Mouse (Mus musculus) heart, embryonic 16.5 days (tissue): ENCODE results near the gene Dpy30. TPM values are rescaled to one million over a fixed set of nuclear protein-coding genes. Genes with fewer than 3 reads are reported as not detected.

Source experiments
- ATAC-seq: fragments of 200-750 bp; cut with Nextera tagmentation; replicated peaks from 2 replicates; pipeline ENCODE4 v1.8.0; 2017; ENCODE audit warnings: moderate number of reproducible peaks; ENCODE audit not compliant: insufficient read depth, low FRiP score; ENCODE audit errors: extremely low read depth
- H3K27ac ChIP-seq: fragments of 300-500 bp; sonication (generic); 2 replicates; pipeline ENCODE4 v1.5.1; 2014; ENCODE audit warnings: mild to moderate bottlenecking, low read length, control low read depth, moderate library complexity
- H3K27me3 ChIP-seq: fragments of 300-500 bp; sonication (generic); 2 replicates; pipeline ENCODE4 v1.6.1; 2014; ENCODE audit warnings: low read length, mixed read lengths; ENCODE audit not compliant: control insufficient read depth, insufficient read depth
- H3K36me3 ChIP-seq: fragments of 300-500 bp; sonication (generic); 2 replicates; pipeline ENCODE4 v1.6.1; 2014; ENCODE audit not compliant: control insufficient read depth, insufficient read depth
- H3K4me1 ChIP-seq: fragments of 300-500 bp; sonication (generic); 2 replicates; pipeline ENCODE4 v1.6.1; 2014; ENCODE audit warnings: low read length, mixed read lengths; ENCODE audit not compliant: control insufficient read depth, insufficient read depth
- H3K4me2 ChIP-seq: fragments of 300-500 bp; sonication (generic); 2 replicates; pipeline ENCODE4 v1.6.1; 2014; ENCODE audit warnings: low read depth, mild to moderate bottlenecking, control low read depth, low read length
- H3K4me3 ChIP-seq: fragments of 300-500 bp; sonication (generic); 2 replicates; pipeline ENCODE4 v1.5.1; 2014; ENCODE audit warnings: mild to moderate bottlenecking, control low read depth, low read length
- H3K9ac ChIP-seq: fragments of 300-500 bp; sonication (generic); 2 replicates; pipeline ENCODE4 v1.6.1; 2014; ENCODE audit warnings: low read length, control low read depth
- H3K9me3 ChIP-seq: fragments of 300-500 bp; sonication (generic); replicated peaks from 2 replicates; pipeline ENCODE4 v1.6.1; 2016; ENCODE audit warnings: low read length; ENCODE audit not compliant: control insufficient read depth
- WGBS: fragments of 180-500 bp; shearing (Covaris S2); extraction: QIAGEN DNeasy Blood & Tissue Kit; methylation state at CpG from one replicate; pipeline ENCODE4 v1.1.7; 2014; 5-methylcytosine and 5-hydroxymethylcytosine counted together
- polyA plus RNA-seq: library from polyadenylated mRNA; unstranded; fragments of >200 nt; fragmentation: Nextera tagmentation; extraction: Ambion mirVana; gene quantifications from 2 replicates; pipeline ENCODE4 v1.2.1, GENCODE M21; 2015

Dpy30 gene
- polyA plus RNA-seq, 1 experiment from 2014 or later: 184 TPM

GRCm38 (mm10) chr17:74270205-74270604 is 53.5 kb downstream of the Dpy30 start:
- Histone ChIP-seq H3K36me3 (no peaks in the 10 kb centered on the region), H3K27ac (no peak overlapping the region), H3K27me3 (no peaks in the 10 kb centered on the region), H3K4me1 (peaks cover 4% of the 10 kb centered on the region), H3K9me3 (0 out of 2 replicates have a peak, but pooled peaks cover 2% of the 10 kb centered on the region), H3K9ac (no peak overlapping the region), H3K4me2 (no peak overlapping the region), H3K4me3 (no peak overlapping the region)
- ATAC-seq: no peak
- 53% methylated on average over 2 of the region's 2 CpGs for WGBS

- H3K9ac ChIP-seq: no peak overlapping the region
- H3K9me3 ChIP-seq: 0 out of 2 replicates have a peak, but pooled peaks cover 2% of the 10 kb centered on the region
- H3K4me3 ChIP-seq: no peak overlapping the region
- 85% methylated on average over 11 of the region's 11 CpGs for WGBS
- H3K36me3 ChIP-seq: no peaks in the 10 kb centered on the region
- no peak overlapping the region for H3K4me2 ChIP-seq
- no peak for ATAC-seq
- peaks cover 15% of the 10 kb centered on the region for H3K4me1 ChIP-seq
- no peaks in the 10 kb centered on the region for H3K27me3 ChIP-seq
- no peak overlapping the region for H3K27ac ChIP-seq
Measured at GRCm38 (mm10) chr17:74267415-74268180, 56.1 kb downstream of the Dpy30 start.

- Histone ChIP-seq H3K4me2 (no peak overlapping the region), H3K9ac (no peak overlapping the region), H3K27me3 (no peaks in the 10 kb centered on the region), H3K9me3 (0 out of 2 replicates have a peak, but pooled peaks cover 2% of the 10 kb centered on the region), H3K27ac (no peak overlapping the region; the same call in 1 of the 2 replicates), H3K36me3 (no peaks in the 10 kb centered on the region), H3K4me1 (peaks cover 19% of the 10 kb centered on the region), H3K4me3 (no peak overlapping the region)
- no peak for ATAC-seq
- 38% methylated on average over 1 of the region's 1 CpGs for WGBS
Measured at GRCm38 (mm10) chr17:74265636-74266035, 58.1 kb downstream of the Dpy30 start.

- peaks cover 18% of the 10 kb centered on the region for H3K4me1 ChIP-seq
- no peaks in the 10 kb centered on the region for H3K27me3 ChIP-seq
- H3K36me3 ChIP-seq: no peaks in the 10 kb centered on the region
- peak overlapping the region; percentile 70 for H3K27ac ChIP-seq
- 19% methylated on average over 5 of the region's 5 CpGs for WGBS
- H3K9me3 ChIP-seq: 0 out of 2 replicates have a peak, but pooled peaks cover 2% of the 10 kb centered on the region
- no peak overlapping the region for H3K4me2 ChIP-seq
- peak overlapping the region; percentile 2; the same call in 1 of the 2 replicates for H3K9ac ChIP-seq
- peak; percentile 59; the same call in 1 of the 2 replicates for ATAC-seq
- H3K4me3 ChIP-seq: no peak overlapping the region
Measured at GRCm38 (mm10) chr17:74265156-74265505, 58.6 kb downstream of the Dpy30 start.

GRCm38 (mm10) chr17:74264333-74265155 is 59.2 kb downstream of the Dpy30 start:
- no peaks in the 10 kb centered on the region for H3K36me3 ChIP-seq
- peak; percentile 55 for ATAC-seq
- no peak overlapping the region for H3K4me3 ChIP-seq
- H3K27ac ChIP-seq: peak overlapping the region; percentile 70
- 0 out of 2 replicates have a peak, but pooled peaks cover 2% of the 10 kb centered on the region for H3K9me3 ChIP-seq
- peak overlapping the region; percentile 10; the same call in 1 of the 2 replicates for H3K4me2 ChIP-seq
- H3K9ac ChIP-seq: peak overlapping the region; percentile 1; the same call in 1 of the 2 replicates
- H3K27me3 ChIP-seq: no peaks in the 10 kb centered on the region
- WGBS: 50% methylated on average over 3 of the region's 3 CpGs
- peaks cover 18% of the 10 kb centered on the region for H3K4me1 ChIP-seq

GRCm38 (mm10) chr17:74262415-74262814 is 61.3 kb downstream of the Dpy30 start:
- Histone ChIP-seq H3K27ac (no peak overlapping the region), H3K4me1 (peaks cover 18% of the 10 kb centered on the region), H3K9me3 (no peaks in the 10 kb centered on the region), H3K27me3 (no peaks in the 10 kb centered on the region), H3K36me3 (peaks cover 2% of the 10 kb centered on the region; the same call in 1 of the 2 replicates), H3K4me3 (no peak overlapping the region), H3K9ac (no peak overlapping the region), H3K4me2 (no peak overlapping the region)
- 86% methylated on average over 3 of the region's 3 CpGs for WGBS
- ATAC-seq: no peak

Other genes starting within 250 kb of the Dpy30 start
- 71.4 and 72.2 TPM in 2 replicates for gene Memo1, start 28.4 kb downstream of the Dpy30 start, polyA plus RNA-seq
- 9.1 and 9.4 TPM in 2 replicates for gene Spast, start 15.0 kb upstream of the Dpy30 start, polyA plus RNA-seq
- gene Slc30a6, start 71.7 kb upstream of the Dpy30 start, polyA plus RNA-seq: 25.9 and 26.7 TPM in 2 replicates
- 0.07 and 0.28 TPM in 2 replicates for gene Nlrc4, start 135.2 kb upstream of the Dpy30 start, polyA plus RNA-seq
- 52.7 and 56.6 TPM in 2 replicates for gene Yipf4, start 165.5 kb upstream of the Dpy30 start, polyA plus RNA-seq
- 46.6 and 51.8 TPM in 2 replicates for gene Birc6, start 204.4 kb upstream of the Dpy30 start, polyA plus RNA-seq